Mouse (Mus musculus): ENCODE measurements around the gene Napb. TPM values are rescaled to one million over a fixed set of nuclear protein-coding genes. Genes with fewer than 3 reads are reported as not detected.

Gene Napb
- polyA plus RNA-seq, 1 experiment from 2014 or later = 2.5 TPM

GRCm38 (mm10) chr2:148644421-148645000, 87.8 kb downstream of the Napb start:
- Histone ChIP-seq H3K9me3 (replicated peaks) (no peaks in the 10 kb centered on the region), H3K27ac (no peak overlapping the region), H3K27me3 (no peaks in the 10 kb centered on the region), H3K4me1 (replicated peaks) (no peaks in the 10 kb centered on the region), H3K36me3 (no peaks in the 10 kb centered on the region), H3K4me2 (no peak overlapping the region), H3K4me3 (no peak overlapping the region), H3K9ac (no peak overlapping the region)
- ATAC-seq (replicated peaks; ENCODE audit: insufficient number of reproducible peaks, insufficient read depth, low FRiP score, low read depth) = no peak
- WGBS = 75% methylated on average over 6 of the region's 6 CpGs

Other genes starting within 250 kb of the Napb start
- 41.0 and 50.5 TPM in 2 replicates for gene Nxt1, start 59.9 kb downstream of the Napb start, polyA plus RNA-seq (2015; fragmentation: Nextera tagmentation; extraction: Ambion mirVana)
- gene Gzf1, start 51.4 kb downstream of the Napb start, polyA plus RNA-seq (2015; fragmentation: Nextera tagmentation; extraction: Ambion mirVana) = 14.3 and 15.1 TPM in 2 replicates
- gene Cstl1, start 17.9 kb upstream of the Napb start, polyA plus RNA-seq (2015; fragmentation: Nextera tagmentation; extraction: Ambion mirVana) = not detected in 2 replicates
- not detected in 2 replicates for gene Cst11, start 39.0 kb upstream of the Napb start, polyA plus RNA-seq (2015; fragmentation: Nextera tagmentation; extraction: Ambion mirVana)
- not detected in 2 replicates for gene 8030411F24Rik, start 49.5 kb upstream of the Napb start, polyA plus RNA-seq (2015; fragmentation: Nextera tagmentation; extraction: Ambion mirVana)
- gene Cst12, start 56.9 kb upstream of the Napb start, polyA plus RNA-seq (2015; fragmentation: Nextera tagmentation; extraction: Ambion mirVana) = not detected in 2 replicates
- gene Cst8, start 66.3 kb upstream of the Napb start, polyA plus RNA-seq (2015; fragmentation: Nextera tagmentation; extraction: Ambion mirVana) = not detected in 2 replicates
- gene Cst13, start 87.6 kb upstream of the Napb start, polyA plus RNA-seq (2015; fragmentation: Nextera tagmentation; extraction: Ambion mirVana) = not detected in 2 replicates
- gene Cst9, start 102.7 kb upstream of the Napb start, polyA plus RNA-seq (2015; fragmentation: Nextera tagmentation; extraction: Ambion mirVana) = 2.9 and 5.3 TPM in 2 replicates
- gene 9230104L09Rik, start 132.6 kb upstream of the Napb start, polyA plus RNA-seq (2015; fragmentation: Nextera tagmentation; extraction: Ambion mirVana) = 0.49 and 0.53 TPM in 2 replicates
- gene Cst3, start 143.2 kb upstream of the Napb start, polyA plus RNA-seq (2015; fragmentation: Nextera tagmentation; extraction: Ambion mirVana) = 654 and 710 TPM in 2 replicates

Measured in heart, embryonic 15.5 days (tissue).